Mouse (Mus musculus): ENCODE results near the gene Teddm2. TPM values are rescaled to one million over a fixed set of nuclear protein-coding genes. Genes with fewer than 3 reads are reported as not detected.
A peak's percentile ranks its signal among the peaks of the same experiment; 100 is the strongest.

Gene Teddm2
- polyA plus RNA-seq, 1 experiment: 0.93 TPM

- no peak for TF ChIP-seq POLR2A (IDR thresholded peaks at IDR 0.05; ENCODE audit: control insufficient read depth, extremely low read depth, insufficient read depth, low read length, poor library complexity)
- Histone ChIP-seq H3K4me1 (replicated peaks; ENCODE audit: control insufficient read depth, insufficient read depth, low read length) (peaks cover 26% of the 10 kb centered on the region), H3K36me3 (ENCODE audit: control insufficient read depth, insufficient read depth, low read length) (no peaks in the 10 kb centered on the region), H3K4me3 (ENCODE audit: control insufficient read depth, insufficient read depth, low read length) (peak overlapping the region; percentile 7), H3K27ac (ENCODE audit: control insufficient read depth, insufficient read depth, low read length) (no peak overlapping the region), H3K27me3 (ENCODE audit: control insufficient read depth, insufficient read depth, low read length) (no peaks in the 10 kb centered on the region)
- WGBS: 18% methylated on average over 6 of the region's 6 CpGs
- peak; percentile 23 for DNase-seq
Observed at GRCm38 (mm10) chr1:153846867-153847266, 53.2 kb downstream of the Teddm2 start.

- TF ChIP-seq POLR2A (IDR thresholded peaks at IDR 0.05; ENCODE audit: control insufficient read depth, extremely low read depth, insufficient read depth, low read length, poor library complexity): no peak
- no peak for TF ChIP-seq CTCF (IDR thresholded peaks at IDR 0.05; ENCODE audit: borderline replicate concordance, control insufficient read depth, extremely low read depth, insufficient read depth, low read length, poor library complexity)
- Histone ChIP-seq H3K36me3 (ENCODE audit: control insufficient read depth, insufficient read depth, low read length) (no peaks in the 10 kb centered on the region), H3K4me1 (replicated peaks; ENCODE audit: control insufficient read depth, insufficient read depth, low read length) (peaks cover 27% of the 10 kb centered on the region), H3K4me3 (ENCODE audit: control insufficient read depth, insufficient read depth, low read length) (no peak overlapping the region), H3K27me3 (ENCODE audit: control insufficient read depth, insufficient read depth, low read length) (no peaks in the 10 kb centered on the region), H3K27ac (ENCODE audit: control insufficient read depth, insufficient read depth, low read length) (no peak overlapping the region)
- no peak for DNase-seq
- WGBS: 81% methylated on average over 7 of the region's 7 CpGs
Observed at GRCm38 (mm10) chr1:153846420-153846819, 53.6 kb downstream of the Teddm2 start.

- H3K4me3 ChIP-seq (ENCODE audit: control insufficient read depth, insufficient read depth, low read length): no peak within 1 kb of the TSS
- H3K36me3 ChIP-seq (ENCODE audit: control insufficient read depth, insufficient read depth, low read length): no peaks in the 10 kb centered on the region
- DNase-seq: no peak
- WGBS: 98% methylated on average over 8 of the region's 8 CpGs
- H3K27ac ChIP-seq (ENCODE audit: control insufficient read depth, insufficient read depth, low read length): no peak within 1 kb of the TSS
- TF ChIP-seq CTCF (IDR thresholded peaks at IDR 0.05; ENCODE audit: borderline replicate concordance, control insufficient read depth, extremely low read depth, insufficient read depth, low read length, poor library complexity) (no peak), POLR2A (IDR thresholded peaks at IDR 0.05; ENCODE audit: control insufficient read depth, extremely low read depth, insufficient read depth, low read length, poor library complexity) (no peak)
- H3K4me1 ChIP-seq (replicated peaks; ENCODE audit: control insufficient read depth, insufficient read depth, low read length): peaks cover 16% of the 10 kb centered on the region
- H3K27me3 ChIP-seq (ENCODE audit: control insufficient read depth, insufficient read depth, low read length): no peaks in the 10 kb centered on the region
Observed at GRCm38 (mm10) chr1:153844042-153844441, 56.0 kb downstream of the Teddm2 start, which contains the start of gene Rgsl1. Rgsl1 (minus strand) TSS chr1:153844142.

- peak; percentile 75 for DNase-seq
Observed at GRCm38 (mm10) chr1:153842121-153842740, 57.8 kb downstream of the Teddm2 start.

GRCm38 (mm10) chr1:153836036-153836435 lies 64.0 kb downstream of the Teddm2 start:
- H3K4me1 ChIP-seq (replicated peaks; ENCODE audit: control insufficient read depth, insufficient read depth, low read length): no peaks in the 10 kb centered on the region
- H3K27ac ChIP-seq (ENCODE audit: control insufficient read depth, insufficient read depth, low read length): no peak overlapping the region
- no peak overlapping the region for H3K4me3 ChIP-seq (ENCODE audit: control insufficient read depth, insufficient read depth, low read length)
- DNase-seq: no peak
- TF ChIP-seq POLR2A (IDR thresholded peaks at IDR 0.05; ENCODE audit: control insufficient read depth, extremely low read depth, insufficient read depth, low read length, poor library complexity) (no peak), CTCF (IDR thresholded peaks at IDR 0.05; ENCODE audit: borderline replicate concordance, control insufficient read depth, extremely low read depth, insufficient read depth, low read length, poor library complexity) (no peak)
- H3K27me3 ChIP-seq (ENCODE audit: control insufficient read depth, insufficient read depth, low read length): no peaks in the 10 kb centered on the region
- 66% methylated on average over 4 of the region's 4 CpGs for WGBS
- H3K36me3 ChIP-seq (ENCODE audit: control insufficient read depth, insufficient read depth, low read length): no peaks in the 10 kb centered on the region

More at GRCm38 (mm10) chr1:153842121-153842740, 57.8 kb downstream of the Teddm2 start:
- 56% methylated on average over 11 of the region's 11 CpGs for whole genome bisulfite sequencing
- H3K36me3 ChIP-seq (ENCODE audit: control insufficient read depth, insufficient read depth, low read length): no peaks in the 10 kb centered on the region
- TF ChIP-seq CTCF (IDR thresholded peaks at IDR 0.05; ENCODE audit: borderline replicate concordance, control insufficient read depth, extremely low read depth, insufficient read depth, low read length, poor library complexity) (no peak), POLR2A (IDR thresholded peaks at IDR 0.05; ENCODE audit: control insufficient read depth, extremely low read depth, insufficient read depth, low read length, poor library complexity) (no peak)
- H3K27me3 ChIP-seq (ENCODE audit: control insufficient read depth, insufficient read depth, low read length): no peaks in the 10 kb centered on the region
- peak overlapping the region; percentile 96 for H3K27ac ChIP-seq (ENCODE audit: control insufficient read depth, insufficient read depth, low read length)
- H3K4me1 ChIP-seq (replicated peaks; ENCODE audit: control insufficient read depth, insufficient read depth, low read length): peaks cover 14% of the 10 kb centered on the region
- no peak overlapping the region for H3K4me3 ChIP-seq (ENCODE audit: control insufficient read depth, insufficient read depth, low read length)

- no peak overlapping the region for H3K4me3 ChIP-seq (ENCODE audit: control insufficient read depth, insufficient read depth, low read length)
- no peak overlapping the region for H3K27ac ChIP-seq (ENCODE audit: control insufficient read depth, insufficient read depth, low read length)
- peaks cover 2% of the 10 kb centered on the region; the same call in 1 of the 2 replicates for H3K4me1 ChIP-seq (replicated peaks; ENCODE audit: control insufficient read depth, insufficient read depth, low read length)
- TF ChIP-seq POLR2A (IDR thresholded peaks at IDR 0.05; ENCODE audit: control insufficient read depth, extremely low read depth, insufficient read depth, low read length, poor library complexity): no peak
- TF ChIP-seq CTCF (IDR thresholded peaks at IDR 0.05; ENCODE audit: borderline replicate concordance, control insufficient read depth, extremely low read depth, insufficient read depth, low read length, poor library complexity): no peak
- DNase-seq: no peak
- H3K27me3 ChIP-seq (ENCODE audit: control insufficient read depth, insufficient read depth, low read length): no peaks in the 10 kb centered on the region
- 96% methylated on average over 4 of the region's 4 CpGs for WGBS
- no peaks in the 10 kb centered on the region for H3K36me3 ChIP-seq (ENCODE audit: control insufficient read depth, insufficient read depth, low read length)
Observed at GRCm38 (mm10) chr1:153830746-153831145, 69.3 kb downstream of the Teddm2 start.

- H3K4me1 ChIP-seq (replicated peaks; ENCODE audit: control insufficient read depth, insufficient read depth, low read length): no peaks in the 10 kb centered on the region
- no peak overlapping the region for H3K27ac ChIP-seq (ENCODE audit: control insufficient read depth, insufficient read depth, low read length)
- 94% methylated on average over 3 of the region's 3 CpGs for WGBS
- TF ChIP-seq POLR2A (IDR thresholded peaks at IDR 0.05; ENCODE audit: control insufficient read depth, extremely low read depth, insufficient read depth, low read length, poor library complexity): no peak
- no peak for TF ChIP-seq CTCF (IDR thresholded peaks at IDR 0.05; ENCODE audit: borderline replicate concordance, control insufficient read depth, extremely low read depth, insufficient read depth, low read length, poor library complexity)
- no peak overlapping the region for H3K4me3 ChIP-seq (ENCODE audit: control insufficient read depth, insufficient read depth, low read length)
- no peaks in the 10 kb centered on the region for H3K36me3 ChIP-seq (ENCODE audit: control insufficient read depth, insufficient read depth, low read length)
- no peak for DNase-seq
- no peaks in the 10 kb centered on the region for H3K27me3 ChIP-seq (ENCODE audit: control insufficient read depth, insufficient read depth, low read length)
Observed at GRCm38 (mm10) chr1:153820216-153820615, 79.8 kb downstream of the Teddm2 start.

All from thymus, adult 2 months (tissue).